Mouse (Mus musculus) ES-E14 (cell line): ENCODE results near the gene Cntnap2. TPM values are rescaled to one million over a fixed set of nuclear protein-coding genes. Genes with fewer than 3 reads are reported as not detected.

Experiments used
- DNase-seq: peaks from one replicate; pipeline ENCODE4 v3.0.0-alpha.2; 2013; ENCODE audit warnings: low read depth, low spot score
- H3K27ac ChIP-seq: 2 replicates; pipeline ENCODE4 v1.5.1; 2012; ENCODE audit warnings: low read depth, mild to moderate bottlenecking, low read length, moderate library complexity, mixed read lengths; ENCODE audit not compliant: poor library complexity, insufficient read depth, severe bottlenecking
- H3K36me3 ChIP-seq: 2 replicates; pipeline ENCODE4 v1.6.1; 2012; ENCODE audit warnings: mild to moderate bottlenecking, low read length, moderate library complexity, mixed read lengths; ENCODE audit not compliant: control insufficient read depth, poor library complexity, insufficient read depth, severe bottlenecking
- H3K4me1 ChIP-seq, 2 experiments: fragments of 150-350 bp in 1 of 2; sonication (generic) in 1 of 2; 2 replicates each; pipeline ENCODE4 v1.6.1; 2012; ENCODE audit warnings: low read length in 2 of 2, mild to moderate bottlenecking in 1 of 2, mixed read lengths in 1 of 2; ENCODE audit not compliant: control insufficient read depth in 2 of 2, insufficient read depth in 2 of 2, poor library complexity in 1 of 2
- H3K4me3 ChIP-seq, 2 experiments: fragments of 150-350 bp in 1 of 2; sonication (generic) in 1 of 2; 2 replicates each; pipeline ENCODE4 v1.5.1; 2012; ENCODE audit warnings: low read length in 2 of 2, low read depth in 1 of 2, mild to moderate bottlenecking in 1 of 2, mixed read lengths in 1 of 2; ENCODE audit not compliant: insufficient read depth in 1 of 2, poor library complexity in 1 of 2, severe bottlenecking in 1 of 2
- H3K9ac ChIP-seq: 2 replicates; pipeline ENCODE4 v1.6.1; 2012; ENCODE audit warnings: low read depth, mild to moderate bottlenecking, low read length, mixed read lengths; ENCODE audit not compliant: poor library complexity, insufficient read depth, severe bottlenecking
- H3K9me3 ChIP-seq: fragments of 150-350 bp; sonication (generic); 2 replicates; pipeline ENCODE4 v1.6.1; 2012; ENCODE audit warnings: low read depth, mild to moderate bottlenecking, low read length; ENCODE audit not compliant: control insufficient read depth, insufficient read depth
- CHD2 ChIP-seq: IDR thresholded peaks from 2 replicates; pipeline ENCODE4 v1.6.1; 2014; ENCODE audit warnings: mild to moderate bottlenecking, low read depth, low read length, inconsistent platforms
- HCFC1 ChIP-seq: IDR thresholded peaks from 2 replicates; pipeline ENCODE4 v1.6.1; 2012; ENCODE audit warnings: low read length, inconsistent platforms, borderline replicate concordance; ENCODE audit not compliant: insufficient read depth
- MAFK ChIP-seq: IDR thresholded peaks from 2 replicates; pipeline ENCODE4 v1.6.1; 2014; ENCODE audit warnings: mild to moderate bottlenecking, low read depth, low read length, inconsistent platforms; ENCODE audit not compliant: insufficient read depth
- ZC3H11A ChIP-seq: IDR thresholded peaks from 2 replicates; pipeline ENCODE4 v1.6.1; 2012; ENCODE audit warnings: low read depth, mild to moderate bottlenecking, inconsistent platforms, low read length, borderline replicate concordance
- ZNF384 ChIP-seq: IDR thresholded peaks from 2 replicates; pipeline ENCODE4 v1.6.1; 2012; ENCODE audit warnings: low read depth, low read length, inconsistent platforms
- in situ Hi-C, 2 experiments: fragments of 600-800 bp; cut with MboI; formaldehyde crosslinking; loops; one replicate each; pipeline ENCODE4 v1.15.1; 2025; ENCODE audit warnings: low sequenced_read_pairs in 2 of 2, inconsistent platforms in 1 of 2; ENCODE audit not compliant: unreplicated experiment in 2 of 2
- total RNA-seq: library from RNA; depleted of rRNA; stranded (reverse); fragments of 300-350 nt; gene quantifications from 2 replicates; pipeline ENCODE4 v1.2.3, GENCODE M21; 2012

Gene Cntnap2
- total RNA-seq, 1 experiment: 7.9 TPM

- Histone ChIP-seq H3K4me3 (no peak overlapping the region), H3K4me1 (no peaks in the 10 kb centered on the region), H3K9ac (no peak overlapping the region), H3K27ac (no peak overlapping the region), H3K9me3 (no peaks in the 10 kb centered on the region; the same call in 1 of the 2 replicates), H3K36me3 (no peaks in the 10 kb centered on the region)
- in situ Hi-C loops: no loop called here
- TF ChIP-seq ZNF384 (no peak), HCFC1 (no peak), CHD2 (no peak), MAFK (no peak), ZC3H11A (no peak)
- DNase-seq: no peak
These were observed 2233.3 kb downstream of the Cntnap2 start for GRCm38 (mm10) chr6:47292437-47292836.

GRCm38 (mm10) chr6:47294433-47294832 lies 2235.3 kb downstream of the Cntnap2 start:
- in situ Hi-C loops: no loop called here
- TF ChIP-seq HCFC1 (no peak), ZNF384 (no peak), MAFK (no peak), CHD2 (no peak), ZC3H11A (no peak)
- no peaks in the 10 kb centered on the region for H3K4me1 ChIP-seq
- no peak overlapping the region for H3K4me3 ChIP-seq
- H3K9me3 ChIP-seq: no peaks in the 10 kb centered on the region; the same call in 1 of the 2 replicates
- no peak overlapping the region for H3K27ac ChIP-seq
- no peak overlapping the region for H3K9ac ChIP-seq
- H3K36me3 ChIP-seq: no peaks in the 10 kb centered on the region
- DNase-seq: no peak

GRCm38 (mm10) chr6:47304848-47305490 lies 2245.8 kb downstream of the Cntnap2 start:
- no peak overlapping the region for H3K4me3 ChIP-seq
- H3K27ac ChIP-seq: no peak overlapping the region
- TF ChIP-seq CHD2: no peak
- TF ChIP-seq HCFC1: no peak
- no peak for TF ChIP-seq ZC3H11A
- no peak for TF ChIP-seq MAFK
- TF ChIP-seq ZNF384: no peak
- in situ Hi-C loops: no loop called here
- H3K36me3 ChIP-seq: no peaks in the 10 kb centered on the region
- DNase-seq: no peak
- no peak overlapping the region for H3K9ac ChIP-seq
- H3K4me1 ChIP-seq: no peaks in the 10 kb centered on the region
- no peaks in the 10 kb centered on the region for H3K9me3 ChIP-seq

- in situ Hi-C loops: no loop called here
- TF ChIP-seq HCFC1 (no peak), CHD2 (no peak), MAFK (no peak), ZNF384 (no peak), ZC3H11A (no peak)
- H3K4me3 ChIP-seq: no peak overlapping the region
- no peaks in the 10 kb centered on the region for H3K4me1 ChIP-seq
- H3K36me3 ChIP-seq: no peaks in the 10 kb centered on the region
- H3K27ac ChIP-seq: no peak overlapping the region
- no peak overlapping the region for H3K9ac ChIP-seq
- no peaks in the 10 kb centered on the region for H3K9me3 ChIP-seq
- DNase-seq: no peak
These were observed 2247.1 kb downstream of the Cntnap2 start for GRCm38 (mm10) chr6:47306065-47306798.
